Mouse (Mus musculus) left cerebral cortex, adult 8-10 months (tissue): ENCODE data around the gene Disc1. TPM values are rescaled to one million over a fixed set of nuclear protein-coding genes. Genes with fewer than 3 reads are reported as not detected.

Source experiments
- DNase-seq, 2 experiments: peaks; one replicate each; pipeline ENCODE4 v3.0.0; 2022; ENCODE audit warnings: low spot score in 2 of 2
- total RNA-seq, 4 experiments: library from RNA; stranded (reverse); gene quantifications; 2 replicates each; pipeline ENCODE4 v1.2.4; 2022

Disc1 gene
- 1 to 10 TPM; 1.1 to 2.5 (median 1.9) TPM for total RNA-seq

DNA sequence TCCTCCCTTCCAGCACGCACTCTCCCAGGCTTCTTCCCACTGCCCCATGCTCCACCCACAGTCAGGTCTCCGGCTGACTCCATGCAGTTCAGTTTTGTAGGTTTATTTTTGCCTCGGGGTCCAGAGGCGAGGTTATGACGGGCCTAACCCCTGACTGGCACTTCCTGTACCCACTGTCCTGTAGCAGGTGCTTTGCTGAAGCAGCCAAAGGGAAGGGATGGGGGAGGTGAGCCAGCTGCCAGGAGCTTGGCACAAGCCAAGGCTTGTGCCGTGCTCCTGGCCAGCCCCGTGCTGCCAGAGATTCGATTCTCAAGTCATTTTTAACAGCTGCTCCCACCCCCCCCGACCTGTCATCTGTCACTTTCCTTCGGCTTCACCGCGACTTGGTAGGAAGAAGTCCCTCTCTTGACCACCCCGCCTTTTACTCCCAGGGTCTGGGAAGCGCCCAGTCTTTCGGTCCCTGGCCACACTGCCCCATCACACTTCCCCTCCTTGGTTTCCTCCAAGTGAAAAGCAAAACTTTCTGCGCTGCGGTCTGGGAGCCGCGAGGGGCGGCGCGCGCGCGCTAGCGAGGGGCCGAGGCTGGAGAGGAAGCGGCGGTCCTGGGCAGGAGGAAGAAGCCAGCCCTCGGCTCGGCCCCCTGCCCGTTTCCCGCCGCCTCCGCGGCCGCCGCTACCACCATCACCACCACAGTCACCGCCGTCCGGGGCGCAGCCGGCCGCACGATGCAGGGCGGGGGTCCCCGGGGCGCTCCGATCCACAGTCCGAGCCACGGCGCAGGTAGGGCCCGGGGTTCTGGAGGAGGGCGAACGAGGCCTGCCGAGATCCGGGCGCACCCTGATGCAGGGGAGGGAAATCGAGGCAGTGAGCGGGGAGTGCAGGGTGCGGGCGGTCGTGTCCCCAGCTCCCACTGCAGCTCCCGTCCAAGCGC, at the start of gene Disc1:
TSS of gene Disc1 (plus strand) at position 691 of the 931 bp plus-strand sequence.
- no peak for DNase-seq

DNA sequence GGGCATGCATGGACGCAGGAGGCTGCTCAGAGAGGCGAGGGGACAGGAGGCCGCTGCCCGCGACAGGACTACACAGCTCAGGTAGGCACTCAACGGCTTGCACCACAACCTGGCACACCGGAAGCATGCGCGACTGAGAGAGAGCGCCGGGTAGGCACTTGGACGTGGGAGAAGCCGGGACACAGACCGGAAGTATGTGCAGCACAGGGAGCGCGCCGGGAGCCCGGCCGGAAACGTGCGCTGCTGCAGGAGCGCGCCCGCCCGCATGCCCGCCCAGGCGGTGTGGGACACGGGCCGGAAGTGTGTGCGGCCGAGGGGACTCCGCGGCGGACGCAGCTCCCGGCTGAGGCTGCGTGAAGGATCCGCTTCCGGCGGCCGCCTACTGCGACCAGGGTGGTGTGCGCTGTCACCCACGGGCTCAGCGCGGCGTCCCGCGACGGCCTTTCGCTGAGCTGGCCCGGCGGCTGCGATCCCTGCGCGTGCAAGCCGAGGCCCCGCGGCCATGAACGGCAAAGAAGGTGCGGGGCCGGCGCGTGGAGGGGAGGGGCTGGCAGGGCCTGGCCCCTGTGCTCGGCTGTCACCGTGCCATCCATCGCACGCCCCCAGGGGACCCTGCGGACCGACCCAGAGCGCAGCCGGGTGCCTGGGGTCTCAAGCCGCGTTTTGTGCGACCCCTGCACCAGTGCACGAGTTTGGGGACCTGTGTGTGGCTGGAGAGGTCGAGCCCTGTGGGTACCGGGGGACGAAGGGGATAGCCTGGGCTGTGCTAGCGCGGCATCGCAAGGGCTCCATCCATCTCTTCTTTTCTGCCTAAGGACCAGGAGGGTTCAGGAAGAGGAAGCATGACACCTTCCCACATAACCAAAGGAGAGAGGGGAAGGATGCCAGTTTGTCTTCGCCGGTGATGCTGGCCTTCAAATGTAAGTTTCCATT, 41.0 kb upstream of the Disc1 start, which contains the start of gene Tsnax:
TSS of gene Tsnax (plus strand) at position 303 of the 933 bp plus-strand sequence.
- peak; percentile 72 to 94 for DNase-seq

DNA sequence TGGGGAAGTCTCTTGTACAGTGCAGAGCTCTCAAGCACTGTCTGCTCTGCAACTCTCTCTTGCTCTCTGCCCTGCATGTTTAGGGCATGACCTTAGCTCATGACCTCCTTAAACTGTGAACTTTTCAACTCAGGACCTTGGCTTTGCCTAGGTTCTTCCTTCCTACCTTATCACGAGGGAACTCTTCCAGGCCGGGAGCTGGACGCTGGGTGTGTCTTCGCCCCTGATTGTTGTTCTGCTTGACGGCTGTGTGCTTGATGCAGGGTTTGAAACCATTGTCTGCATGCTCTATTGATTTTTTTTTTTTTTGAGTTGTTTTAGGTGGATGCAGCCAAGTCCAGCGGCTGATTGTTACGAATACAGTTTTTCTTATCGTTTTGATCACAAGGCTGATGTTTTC, 29.9 kb upstream of the Disc1 start:
- no peak for DNase-seq

DNA sequence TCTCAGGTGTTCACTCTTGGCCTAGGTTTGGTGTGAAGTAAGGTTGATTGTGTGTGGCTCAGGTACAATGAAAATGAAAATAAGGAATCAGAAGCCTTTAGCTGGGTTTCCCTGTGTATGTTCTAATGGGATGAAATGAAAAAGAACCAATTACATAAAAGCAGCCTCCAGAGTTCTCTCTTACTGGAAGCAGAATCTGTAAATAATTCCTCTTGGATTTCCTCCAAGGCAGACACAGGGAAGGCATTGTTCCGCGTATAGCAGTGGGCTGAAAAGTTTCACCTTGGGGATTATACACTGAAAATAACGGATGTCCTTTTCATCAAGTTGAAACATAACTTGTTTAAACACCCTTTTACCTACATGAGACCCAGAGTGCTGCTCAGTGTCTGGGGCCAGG, 26.8 kb upstream of the Disc1 start:
- no peak for DNase-seq

DNA sequence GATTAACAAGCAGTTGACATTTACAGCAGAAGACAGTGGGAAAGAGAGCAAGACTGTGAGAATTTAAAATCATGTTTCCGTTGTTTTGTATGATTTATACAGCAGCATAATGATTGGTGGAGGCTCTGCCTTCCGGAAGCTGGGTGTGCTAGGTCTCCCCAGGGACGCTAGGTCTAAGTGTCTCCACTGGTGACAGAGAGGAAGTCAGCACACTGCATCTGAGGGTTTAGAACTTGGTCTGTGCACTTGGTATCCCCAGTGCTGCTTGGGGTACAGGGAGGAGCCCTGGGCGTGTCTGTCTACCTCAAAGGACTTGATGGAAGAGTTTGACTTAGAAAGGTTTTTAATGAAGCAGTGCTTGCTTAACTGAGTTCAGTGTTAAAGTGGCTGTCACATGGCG, 25.2 kb upstream of the Disc1 start:
- no peak for DNase-seq

DNA sequence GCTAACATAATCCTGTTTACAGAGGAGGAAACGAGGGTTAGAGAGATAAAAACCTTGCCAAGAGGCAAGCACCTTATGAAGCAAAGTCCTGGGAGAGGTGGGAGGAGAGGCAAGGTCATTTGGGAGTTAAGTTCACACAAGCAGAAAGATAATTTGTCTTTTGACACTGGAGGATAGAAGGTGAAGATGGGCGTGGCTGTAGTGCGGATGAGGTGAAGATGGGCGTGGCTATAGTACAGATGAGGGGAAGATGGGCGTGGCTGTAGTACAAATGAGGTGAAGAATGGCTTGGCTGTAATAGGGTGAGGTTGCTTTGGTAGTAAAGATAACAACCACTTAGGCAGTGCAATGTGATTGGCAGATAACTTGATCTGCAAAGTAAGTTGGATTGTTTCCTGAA, 22.7 kb upstream of the Disc1 start:
- DNase-seq: no peak

DNA sequence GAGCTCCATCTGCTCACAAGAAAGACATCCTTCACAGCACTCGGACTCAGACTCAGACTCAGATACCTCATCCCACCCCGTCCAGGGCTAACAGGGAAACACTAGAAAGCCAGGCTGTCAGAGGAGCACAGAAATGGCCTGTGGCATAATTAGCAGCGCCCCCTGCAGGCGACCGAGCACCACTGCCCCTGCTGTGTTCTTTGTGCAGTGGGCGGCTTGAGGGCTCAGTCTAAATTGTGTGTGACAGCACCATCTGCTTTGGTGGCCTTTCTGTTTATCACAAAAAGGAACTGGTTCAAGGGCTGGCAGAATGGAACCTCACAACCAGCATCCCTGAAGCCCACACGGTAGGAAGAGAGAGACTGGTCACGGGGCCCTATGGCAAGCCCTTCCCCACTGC, 19.3 kb upstream of the Disc1 start:
- no peak for DNase-seq

DNA sequence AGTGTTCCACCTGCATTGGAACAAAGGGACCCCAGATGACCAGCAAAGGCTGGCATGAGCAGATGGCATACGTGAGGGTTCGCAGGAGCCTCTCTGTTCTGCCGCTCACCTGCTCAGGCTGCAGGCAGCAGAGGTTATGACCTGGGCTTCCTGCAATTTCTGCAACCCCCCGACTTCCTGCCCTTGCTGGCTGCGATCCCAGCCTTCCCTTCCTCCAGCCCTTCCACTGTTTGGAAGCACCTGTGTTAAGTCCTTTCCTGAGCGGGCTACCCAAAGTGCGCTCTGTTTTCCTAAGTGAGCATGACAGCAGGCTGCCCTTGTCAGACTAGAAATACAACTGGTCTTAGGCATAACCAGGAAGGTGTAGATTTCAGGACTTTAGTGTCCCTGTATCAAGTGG, 16.9 kb upstream of the Disc1 start:
- DNase-seq: no peak

DNA sequence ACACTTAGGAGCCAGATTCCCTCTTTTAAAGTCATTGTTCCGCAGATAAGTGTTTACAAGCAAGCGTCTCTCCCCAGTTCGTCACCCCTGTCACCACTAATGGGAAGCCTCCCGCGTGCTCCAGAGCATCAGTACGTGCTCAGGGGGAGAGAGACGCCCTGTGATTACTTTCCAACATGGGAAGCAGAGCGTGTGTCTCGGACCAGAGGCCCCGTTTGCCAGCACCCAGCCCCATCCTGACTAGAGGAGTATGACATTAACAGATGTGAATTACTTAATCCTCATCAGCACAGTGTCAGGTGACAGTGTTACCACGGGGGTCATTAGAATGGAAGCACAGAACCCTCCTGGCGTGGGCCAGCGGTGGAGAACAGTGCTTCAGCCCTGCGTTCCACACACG, 15.3 kb upstream of the Disc1 start:
- DNase-seq: no peak

DNA sequence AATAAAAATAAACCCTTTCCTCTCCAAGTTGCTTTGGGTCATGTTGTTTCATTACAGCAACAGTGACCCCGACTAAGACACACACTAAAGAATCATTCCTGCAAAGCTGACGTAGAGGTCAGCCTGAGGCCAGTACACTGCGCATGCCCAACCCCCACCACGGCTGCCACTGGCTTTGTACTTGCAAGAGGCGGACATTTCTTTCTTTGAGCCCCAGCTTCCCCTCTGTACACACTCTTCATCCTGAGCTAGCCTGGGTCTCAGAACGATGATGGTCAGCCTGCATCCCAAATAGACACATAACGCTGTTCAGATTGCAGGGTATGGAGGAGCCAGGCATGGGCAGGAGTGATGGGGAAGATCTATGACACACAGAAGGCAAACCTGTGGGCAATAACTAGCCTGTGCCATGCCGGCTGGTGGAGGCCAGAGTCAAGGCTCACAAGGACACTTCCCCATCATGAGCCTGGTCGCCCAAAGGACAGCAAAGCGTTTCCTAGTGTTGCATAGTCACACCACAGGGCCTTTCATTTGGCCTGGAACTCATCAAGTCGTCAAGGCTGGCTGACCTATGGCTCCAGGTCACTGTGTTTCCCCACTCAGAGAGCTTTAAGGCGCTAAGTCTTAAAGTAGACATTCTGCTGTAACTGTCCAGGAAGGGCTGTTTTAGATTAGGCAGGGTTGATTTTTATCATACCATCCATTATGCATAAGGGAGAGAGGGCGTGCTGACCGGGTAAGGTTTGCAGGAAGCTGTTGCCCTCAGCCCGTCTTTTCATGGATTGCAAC, 13.2 kb upstream of the Disc1 start:
- DNase-seq: no peak

DNA sequence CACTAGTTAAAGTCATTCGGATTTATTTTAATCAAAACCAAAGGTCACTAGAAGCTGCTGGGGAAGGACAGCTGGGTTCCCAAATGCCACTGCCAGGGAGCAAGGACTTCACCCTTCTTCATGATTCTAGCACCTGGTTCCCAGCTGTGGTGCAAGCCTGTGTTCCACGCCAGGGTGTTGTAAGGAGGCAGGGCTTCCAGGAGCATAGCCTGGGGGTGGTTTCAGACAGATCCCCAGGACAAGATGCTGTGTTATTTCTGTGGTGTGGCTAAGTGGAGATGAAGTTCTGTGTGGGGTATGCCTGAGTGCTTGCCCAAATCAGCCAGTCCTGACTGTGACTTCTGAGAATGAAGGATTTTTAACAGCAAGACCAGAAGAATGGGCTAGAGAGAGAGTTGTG, 12.5 kb upstream of the Disc1 start:
- no peak for DNase-seq

DNA sequence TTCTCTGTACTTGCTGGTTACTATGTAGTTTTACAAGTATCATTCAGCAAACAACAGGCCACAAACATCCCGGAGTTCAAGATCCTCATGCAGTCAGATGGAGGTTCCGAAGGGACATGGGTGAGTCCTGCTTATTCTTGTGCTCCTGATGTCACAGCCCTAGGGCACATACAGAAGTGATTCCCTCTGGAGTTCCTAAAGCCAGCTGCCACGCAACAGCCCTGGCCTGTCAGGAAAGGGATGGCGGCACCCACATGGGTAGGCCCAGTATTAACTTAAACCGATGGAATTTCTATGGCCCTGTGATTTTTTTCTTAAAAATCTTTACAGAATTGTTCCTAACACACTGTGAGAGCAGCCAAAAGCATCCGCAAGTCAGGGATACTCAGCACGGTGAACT, 10.6 kb upstream of the Disc1 start:
- no peak for DNase-seq

DNA sequence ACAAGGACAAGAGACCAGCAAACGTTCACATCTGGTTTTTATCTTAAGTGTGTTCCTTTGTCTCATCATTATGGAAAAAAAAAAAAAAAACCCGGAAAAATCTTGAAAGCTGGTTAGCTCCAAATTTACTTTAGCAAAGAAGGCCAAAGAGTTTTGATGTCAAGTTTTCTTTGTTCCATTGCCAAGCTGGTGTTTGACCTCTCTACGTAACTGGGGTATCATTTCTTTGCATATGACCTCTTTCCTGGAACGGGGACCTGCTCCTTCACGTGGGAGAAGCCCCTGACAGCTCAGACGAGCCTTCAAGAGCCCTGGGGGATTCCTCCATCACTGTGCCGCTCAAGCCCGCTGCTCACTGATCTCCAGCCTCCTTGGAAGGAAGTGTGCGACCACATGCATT, 10.1 kb upstream of the Disc1 start:
- DNase-seq: no peak

DNA sequence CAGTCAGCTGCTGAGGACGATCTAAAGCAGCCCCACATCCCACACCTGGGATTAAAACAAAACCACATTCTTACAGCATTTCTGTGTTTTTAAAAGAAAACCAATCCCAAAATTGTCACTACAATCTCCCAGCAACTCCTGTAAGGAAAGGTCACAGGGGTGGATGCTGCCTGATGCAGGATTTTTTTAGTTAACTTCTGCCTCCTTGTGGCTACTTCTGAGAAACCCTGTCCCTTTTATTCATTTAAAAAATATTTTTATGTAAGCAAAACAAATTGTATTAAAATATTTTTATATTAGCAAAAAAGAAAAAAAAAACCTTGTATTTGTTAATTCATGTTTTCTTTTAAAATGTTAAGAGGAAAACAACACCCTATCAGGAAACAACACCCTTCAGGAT, 8.2 kb upstream of the Disc1 start:
- no peak for DNase-seq

DNA sequence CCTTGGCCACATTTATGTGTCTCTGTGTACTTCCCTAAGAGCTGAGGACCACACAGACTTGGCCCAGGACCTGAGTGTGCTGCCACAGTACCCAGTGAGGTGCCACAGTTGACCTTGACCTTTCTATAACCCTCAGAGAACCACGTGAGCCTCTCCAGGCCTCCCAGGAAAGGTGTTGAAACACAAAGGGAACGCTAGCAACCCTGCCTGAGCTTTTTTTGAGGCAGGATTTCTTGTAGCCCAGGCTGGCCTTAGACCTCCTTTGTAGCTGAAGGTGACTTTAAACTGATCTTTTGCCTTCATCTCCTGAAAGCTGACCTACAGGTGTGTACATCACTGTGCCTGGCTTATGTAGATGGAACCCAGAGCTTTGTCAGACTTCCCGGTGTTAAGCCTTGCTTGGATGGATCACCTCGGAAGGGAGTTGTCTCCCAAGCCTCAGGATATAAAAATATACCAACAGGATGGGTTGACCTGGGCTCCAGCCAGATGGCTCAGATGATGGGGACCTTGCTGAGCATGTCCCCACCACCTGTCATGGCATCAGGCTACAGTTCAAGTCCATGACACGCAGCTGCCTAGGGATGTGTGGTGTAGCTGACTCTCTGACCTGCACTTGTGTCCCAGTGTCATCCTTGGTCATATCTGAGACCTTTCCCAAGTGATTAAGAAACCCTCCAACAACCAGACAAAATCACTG, 4.8 kb upstream of the Disc1 start:
- no peak for DNase-seq

DNA sequence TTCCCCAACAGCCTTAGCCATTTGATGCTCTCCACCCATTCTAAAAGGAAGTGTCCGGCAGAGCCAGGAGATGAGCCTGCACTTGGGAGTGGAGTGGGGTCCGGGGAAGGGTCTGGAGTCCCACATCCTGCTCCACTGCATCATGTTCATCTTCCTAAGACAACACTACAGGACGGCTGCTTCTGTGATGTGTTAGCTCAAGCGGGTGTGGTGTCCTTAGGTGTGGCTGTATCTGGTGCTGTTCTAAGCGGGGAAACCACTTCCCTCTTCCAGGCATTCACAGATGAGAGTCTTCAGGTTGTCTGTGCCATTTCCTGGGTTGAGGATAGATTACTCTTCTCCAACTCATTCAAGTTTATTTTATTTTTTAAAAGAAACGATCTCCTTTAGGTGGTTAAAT, 4.2 kb upstream of the Disc1 start:
- DNase-seq: no peak

DNA sequence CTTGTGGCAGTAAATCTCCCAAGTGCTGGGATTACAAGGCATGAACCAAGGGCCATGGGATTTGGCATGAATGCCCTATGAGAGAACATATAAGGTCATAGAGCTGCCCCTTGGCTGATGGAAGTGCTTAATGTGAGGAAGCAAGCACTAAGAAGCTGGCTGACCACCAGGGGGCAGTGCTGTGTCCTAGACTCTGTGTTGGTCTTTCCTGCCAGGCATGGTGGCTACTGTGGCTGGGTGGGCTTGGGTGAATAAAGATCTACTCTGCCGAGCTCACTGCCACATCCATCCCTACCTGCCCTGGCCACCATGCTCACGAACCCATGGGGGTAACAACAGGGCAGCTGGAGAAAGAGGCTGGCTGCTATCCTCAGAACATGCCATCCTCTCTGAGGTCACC, 2.0 kb upstream of the Disc1 start:
- DNase-seq: no peak

DNA sequence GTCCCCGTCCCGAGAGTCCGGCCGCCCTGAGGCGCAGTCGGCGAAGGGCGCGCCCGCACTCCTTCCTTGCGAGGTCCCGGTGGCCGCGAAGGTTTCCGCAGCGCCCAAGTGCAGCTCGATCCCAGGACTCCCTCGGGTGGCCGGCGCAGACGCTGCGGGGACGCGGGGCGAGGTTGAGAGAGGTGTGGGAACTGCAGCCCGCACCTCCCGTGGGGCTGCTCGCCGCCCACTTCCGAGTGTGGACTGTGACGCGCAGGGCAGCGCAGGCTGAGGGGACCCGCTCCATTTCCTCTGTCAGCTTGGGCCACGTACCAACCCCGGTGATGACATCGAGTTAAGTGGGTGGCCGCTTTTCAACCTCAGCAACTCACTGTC, 428 bp downstream of the Disc1 start:
- DNase-seq: no peak

DNA sequence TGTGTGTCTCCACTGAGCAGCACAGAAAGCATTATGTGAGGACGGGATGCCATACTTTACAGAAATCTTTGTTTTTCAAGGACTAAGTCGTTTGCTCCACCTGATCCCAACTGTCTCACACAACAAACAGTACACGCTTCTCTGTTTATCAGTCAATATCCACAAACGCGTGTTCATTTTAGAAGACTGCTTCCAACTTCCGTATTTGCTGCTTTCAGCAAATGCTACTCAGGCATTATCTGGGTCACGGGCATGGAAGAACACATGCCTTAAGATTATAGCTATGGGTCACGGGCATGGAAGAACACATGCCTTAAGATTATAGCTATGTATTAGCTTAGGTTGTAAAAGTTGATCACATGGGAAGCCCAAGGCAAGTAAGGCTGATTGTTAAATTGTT, 6.9 kb downstream of the Disc1 start:
- DNase-seq: no peak

DNA sequence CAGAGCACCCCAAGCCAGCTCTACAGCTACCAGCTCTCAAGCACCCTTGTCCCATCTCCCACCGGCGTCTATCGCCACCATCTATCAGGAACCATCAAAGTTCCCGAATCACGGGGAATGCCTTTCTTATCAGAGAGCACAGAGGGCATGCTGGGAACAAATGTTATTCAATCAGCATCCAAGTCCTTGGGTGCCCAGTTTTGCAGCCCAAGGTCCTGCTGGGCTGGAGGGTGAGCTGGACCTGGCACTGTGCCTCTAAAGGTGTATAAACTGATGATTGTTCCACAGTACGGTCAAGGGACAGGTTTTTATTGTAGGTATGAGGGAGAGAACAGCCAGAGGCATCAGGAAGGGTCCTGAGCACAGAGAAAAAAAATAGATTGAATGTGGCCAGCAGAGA, 11.6 kb downstream of the Disc1 start:
- DNase-seq: no peak
